Mouse (Mus musculus): ENCODE measurements around the gene Arhgef39. TPM values are rescaled to one million over a fixed set of nuclear protein-coding genes. Genes with fewer than 3 reads are reported as not detected.

Arhgef39 gene
- polyA plus RNA-seq, 1 experiment from 2014 or later = 44.5 TPM

Other genes with a start within 250 kb of the Arhgef39 start
- gene Atp8b5, start 232.5 kb downstream of the Arhgef39 start, polyA plus RNA-seq (2015; fragmentation: Nextera tagmentation; extraction: Ambion mirVana) = 0.23 and 0.27 TPM in 2 replicates
- gene Rusc2, start 117.7 kb downstream of the Arhgef39 start, polyA plus RNA-seq (2015; fragmentation: Nextera tagmentation; extraction: Ambion mirVana) = 16.3 and 17.2 TPM in 2 replicates
- 0.22 TPM in 1 of 2 replicates, not detected in the other for gene Fam166b, start 70.6 kb downstream of the Arhgef39 start, polyA plus RNA-seq (2015; fragmentation: Nextera tagmentation; extraction: Ambion mirVana)
- gene Tesk1, start 57.8 kb downstream of the Arhgef39 start, polyA plus RNA-seq (2015; fragmentation: Nextera tagmentation; extraction: Ambion mirVana) = 6.2 and 7.4 TPM in 2 replicates
- 3.3 and 5.2 TPM in 2 replicates for gene Cd72, start 45.1 kb downstream of the Arhgef39 start, polyA plus RNA-seq (2015; fragmentation: Nextera tagmentation; extraction: Ambion mirVana)
- not detected in 2 replicates for gene Sit1, start 16.0 kb downstream of the Arhgef39 start, polyA plus RNA-seq (2015; fragmentation: Nextera tagmentation; extraction: Ambion mirVana)
- gene Ccdc107, start 6.8 kb downstream of the Arhgef39 start, polyA plus RNA-seq (2015; fragmentation: Nextera tagmentation; extraction: Ambion mirVana) = 104 and 105 TPM in 2 replicates
- gene Car9, start 7.3 kb upstream of the Arhgef39 start, polyA plus RNA-seq (2015; fragmentation: Nextera tagmentation; extraction: Ambion mirVana) = 30.9 and 45.8 TPM in 2 replicates
- 795 and 837 TPM in 2 replicates for gene Tpm2, start 24.1 kb upstream of the Arhgef39 start, polyA plus RNA-seq (2015; fragmentation: Nextera tagmentation; extraction: Ambion mirVana)
- gene Creb3, start 62.6 kb upstream of the Arhgef39 start, polyA plus RNA-seq (2015; fragmentation: Nextera tagmentation; extraction: Ambion mirVana) = 69.4 and 70.8 TPM in 2 replicates
- 76.9 and 81.1 TPM in 2 replicates for gene Tln1, start 63.0 kb upstream of the Arhgef39 start, polyA plus RNA-seq (2015; fragmentation: Nextera tagmentation; extraction: Ambion mirVana)
- gene Rgp1, start 79.0 kb upstream of the Arhgef39 start, polyA plus RNA-seq (2015; fragmentation: Nextera tagmentation; extraction: Ambion mirVana) = 24.5 and 30.8 TPM in 2 replicates
- gene Gba2, start 79.2 kb upstream of the Arhgef39 start, polyA plus RNA-seq (2015; fragmentation: Nextera tagmentation; extraction: Ambion mirVana) = 15.6 and 16.1 TPM in 2 replicates
- gene Msmp, start 84.8 kb upstream of the Arhgef39 start, polyA plus RNA-seq (2015; fragmentation: Nextera tagmentation; extraction: Ambion mirVana) = 0.85 and 1.8 TPM in 2 replicates
- 9.3 TPM in 2 replicates for gene Npr2, start 132.2 kb upstream of the Arhgef39 start, polyA plus RNA-seq (2015; fragmentation: Nextera tagmentation; extraction: Ambion mirVana)
- 0.80 and 1.0 TPM in 2 replicates for gene Spag8, start 153.9 kb upstream of the Arhgef39 start, polyA plus RNA-seq (2015; fragmentation: Nextera tagmentation; extraction: Ambion mirVana)
- gene Hint2, start 156.8 kb upstream of the Arhgef39 start, polyA plus RNA-seq (2015; fragmentation: Nextera tagmentation; extraction: Ambion mirVana) = 108 and 116 TPM in 2 replicates
- gene Tmem8b, start 169.3 kb upstream of the Arhgef39 start, polyA plus RNA-seq (2015; fragmentation: Nextera tagmentation; extraction: Ambion mirVana) = 4.0 and 4.6 TPM in 2 replicates
- gene Fam221b, start 169.4 kb upstream of the Arhgef39 start, polyA plus RNA-seq (2015; fragmentation: Nextera tagmentation; extraction: Ambion mirVana) = 2.5 and 4.1 TPM in 2 replicates
- not detected in 2 replicates for gene Olfr70, start 201.1 kb upstream of the Arhgef39 start, polyA plus RNA-seq (2015; fragmentation: Nextera tagmentation; extraction: Ambion mirVana)
- not detected in 2 replicates for gene Olfr71, start 210.6 kb upstream of the Arhgef39 start, polyA plus RNA-seq (2015; fragmentation: Nextera tagmentation; extraction: Ambion mirVana)
- 0.67 and 0.87 TPM in 2 replicates for gene Hrct1, start 227.5 kb upstream of the Arhgef39 start, polyA plus RNA-seq (2015; fragmentation: Nextera tagmentation; extraction: Ambion mirVana)
- 0.09 and 0.18 TPM in 2 replicates for gene Spaar, start 230.3 kb upstream of the Arhgef39 start, polyA plus RNA-seq (2015; fragmentation: Nextera tagmentation; extraction: Ambion mirVana)